Mouse (Mus musculus) CH12.LX (cell line): Measurements from ENCODE around the gene Wrnip1. TPM values are rescaled to one million over a fixed set of nuclear protein-coding genes. Genes with fewer than 3 reads are reported as not detected.

Experiments used
- DNase-seq: peaks from one replicate; pipeline ENCODE4 v3.0.0-alpha.2; 2013; ENCODE audit errors: extremely low read depth
- H3K27ac ChIP-seq: 2 replicates; pipeline ENCODE4 v1.5.1; 2012; ENCODE audit warnings: low read depth, mild to moderate bottlenecking, control low read depth, moderate library complexity; ENCODE audit not compliant: insufficient read depth
- H3K27me3 ChIP-seq: replicated peaks from 2 replicates; pipeline ENCODE3; 2012; ENCODE audit warnings: inconsistent platforms
- H3K36me3 ChIP-seq, 2 experiments: replicated peaks in 1 of 2; 2 replicates each; pipeline versions ENCODE3 to v1.6.1; 2012; ENCODE audit warnings: inconsistent platforms in 1 of 2, low read length in 1 of 2, mild to moderate bottlenecking in 1 of 2, mixed read lengths in 1 of 2, moderate library complexity in 1 of 2; ENCODE audit not compliant: control insufficient read depth in 1 of 2, insufficient read depth in 1 of 2
- H3K4me1 ChIP-seq, 2 experiments: 2 replicates each; pipeline ENCODE4 v1.6.1; 2012; ENCODE audit warnings: inconsistent platforms in 1 of 2, moderate library complexity in 1 of 2; ENCODE audit not compliant: insufficient read depth in 2 of 2, control insufficient read depth in 1 of 2
- H3K4me2 ChIP-seq: 2 replicates; pipeline ENCODE4 v1.6.1; 2012; ENCODE audit warnings: low read depth, mild to moderate bottlenecking, control low read depth; ENCODE audit not compliant: poor library complexity, insufficient read depth, severe bottlenecking
- H3K4me3 ChIP-seq, 3 experiments: fragments of 150-350 bp in 1 of 3; sonication (generic) in 1 of 3; replicated peaks in 1 of 3; 2 replicates each; pipeline versions ENCODE3 to v1.5.1; 2011 to 2012; ENCODE audit warnings: low read depth in 2 of 3, low read length in 2 of 3, mild to moderate bottlenecking in 2 of 3, moderate library complexity in 2 of 3, control low read depth in 1 of 3, improper control_type of control experiment in 1 of 3, inconsistent platforms in 1 of 3, mixed read lengths in 1 of 3; ENCODE audit not compliant: poor library complexity in 1 of 3
- H3K79me2 ChIP-seq: replicated peaks from 2 replicates; pipeline ENCODE4 v1.6.1; 2012; ENCODE audit warnings: mild to moderate bottlenecking, moderate library complexity; ENCODE audit not compliant: control insufficient read depth, poor library complexity, insufficient read depth, severe bottlenecking; ENCODE audit errors: extremely low read depth
- H3K9ac ChIP-seq: 2 replicates; pipeline ENCODE4 v1.6.1; 2012; ENCODE audit warnings: low read depth, mild to moderate bottlenecking, control low read depth, moderate library complexity; ENCODE audit not compliant: insufficient read depth
- H3K9me3 ChIP-seq: replicated peaks from 2 replicates; pipeline ENCODE3; 2012; ENCODE audit warnings: low read length, inconsistent platforms, mixed read lengths
- BHLHE40 ChIP-seq: IDR thresholded peaks from 2 replicates; pipeline ENCODE4 v1.6.1; 2011; ENCODE audit warnings: mild to moderate bottlenecking, low read depth, low read length, improper control_type of control experiment
- E2F4 ChIP-seq: IDR thresholded peaks from 2 replicates; pipeline ENCODE4 v1.6.1; 2011; ENCODE audit warnings: low read depth, low read length, improper control_type of control experiment; ENCODE audit not compliant: insufficient replicate concordance
- ETS1 ChIP-seq: conservative IDR thresholded peaks from 2 replicates; pipeline ENCODE4 v1.6.1; 2012; ENCODE audit warnings: low read depth, mild to moderate bottlenecking, inconsistent platforms, low read length, improper control_type of control experiment, moderate library complexity
- HCFC1 ChIP-seq: IDR thresholded peaks from 2 replicates; pipeline ENCODE4 v1.6.1; 2012; ENCODE audit warnings: low read depth, mild to moderate bottlenecking, inconsistent platforms, low read length, improper control_type of control experiment
- MAFK ChIP-seq: IDR thresholded peaks from 2 replicates; pipeline ENCODE4 v1.6.1; 2011; ENCODE audit warnings: low read length, improper control_type of control experiment; ENCODE audit not compliant: insufficient replicate concordance
- MAX ChIP-seq: IDR thresholded peaks from 2 replicates; pipeline ENCODE4 v1.6.1; 2011; ENCODE audit warnings: low read length, improper control_type of control experiment
- MAZ ChIP-seq: IDR thresholded peaks from 2 replicates; pipeline ENCODE4 v1.6.1; 2012; ENCODE audit warnings: low read depth, mild to moderate bottlenecking, inconsistent platforms, low read length, improper control_type of control experiment, moderate library complexity
- MEF2A ChIP-seq: IDR thresholded peaks from 2 replicates; pipeline ENCODE4 v1.6.1; 2014; ENCODE audit warnings: low read depth, mild to moderate bottlenecking, inconsistent platforms, low read length, improper control_type of control experiment, borderline replicate concordance
- MXI1 ChIP-seq: IDR thresholded peaks from 2 replicates; pipeline ENCODE4 v1.6.1; 2011; ENCODE audit warnings: mild to moderate bottlenecking, low read depth, low read length, improper control_type of control experiment
- MYC ChIP-seq: IDR thresholded peaks from 2 replicates; pipeline ENCODE4 v1.6.1; 2011; ENCODE audit warnings: low read depth, mild to moderate bottlenecking, improper control_type of control experiment, low read length
- NELFE ChIP-seq: IDR thresholded peaks from 2 replicates; pipeline ENCODE4 v1.6.1; 2011; ENCODE audit warnings: low read depth, low read length, improper control_type of control experiment
- PAX5 ChIP-seq: IDR thresholded peaks from 2 replicates; pipeline ENCODE4 v1.6.1; 2012; ENCODE audit warnings: low read length, inconsistent platforms, mixed read lengths
- RAD21 ChIP-seq: IDR thresholded peaks from 2 replicates; pipeline ENCODE4 v1.6.1; 2011; ENCODE audit warnings: low read depth, mild to moderate bottlenecking, low read length, improper control_type of control experiment, moderate library complexity
- RCOR1 ChIP-seq: conservative IDR thresholded peaks from 2 replicates; pipeline ENCODE4 v1.6.1; 2012; ENCODE audit warnings: low read depth, mild to moderate bottlenecking, inconsistent platforms, low read length, improper control_type of control experiment
- SMC3 ChIP-seq: IDR thresholded peaks from 2 replicates; pipeline ENCODE4 v1.6.1; 2011; ENCODE audit warnings: low read depth, low read length, improper control_type of control experiment
- ZC3H11A ChIP-seq: IDR thresholded peaks from 2 replicates; pipeline ENCODE4 v1.6.1; 2012; ENCODE audit warnings: low read depth, mild to moderate bottlenecking, inconsistent platforms, low read length, improper control_type of control experiment
- dilution Hi-C: fragments of 300-500 bp; cut with MboI; formaldehyde crosslinking; loops from 2 replicates; pipeline ENCODE4 v1.14.3; 2020; ENCODE audit warnings: low sequenced_read_pairs; ENCODE audit not compliant: extremely low pct_unique_long_range_greater_than_20kb, extremely low pct_ligation_motif_present
- in situ Hi-C: fragments of 300-500 bp; cut with MboI; formaldehyde crosslinking; loops from 3 replicates; pipeline ENCODE4 v1.14.3; 2019; ENCODE audit warnings: low sequenced_read_pairs, low pct_ligation_motif_present, low pct_unique_long_range_greater_than_20kb, mixed read lengths
- polyA plus RNA-seq: library from polyadenylated mRNA; unstranded; fragments of >175 nt; gene quantifications from 2 replicates; pipeline ENCODE4 v1.2.1, GENCODE M21; 2012; ENCODE audit warnings: low read depth; ENCODE audit not compliant: insufficient read length
- total RNA-seq, 2 experiments: library from RNA; depleted of rRNA; stranded (reverse); fragments of 300-350 nt in 1 of 2; fragments of >200 nt in 1 of 2; gene quantifications; 2 replicates each; pipeline ENCODE4 v1.2.3; 2012 to 2014

Gene Wrnip1
- total and polyA plus RNA-seq, 3 experiments, result 47.4 to 61.4 (median 60.5) TPM

DNA sequence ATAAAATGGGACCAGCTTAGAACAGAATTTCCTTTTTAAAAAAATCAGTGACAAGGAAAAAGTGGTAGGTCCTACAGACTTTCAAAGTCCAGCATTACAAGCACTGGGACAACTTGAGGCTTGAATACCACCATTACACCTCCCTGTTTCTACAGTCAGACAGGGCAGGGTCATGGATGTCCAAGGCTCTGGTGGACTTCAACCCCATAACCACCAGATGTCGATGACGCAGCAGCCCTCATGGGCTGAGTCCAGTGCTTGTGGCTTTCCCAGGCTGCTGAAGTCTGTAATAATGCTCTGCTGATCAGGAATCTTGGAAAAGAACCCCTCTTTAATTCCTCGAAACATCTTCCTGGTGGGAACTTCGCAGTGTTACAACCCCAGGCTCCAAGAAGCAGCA lies 50.7 kb downstream of the Wrnip1 start:
- Histone ChIP-seq H3K4me2 (no peak overlapping the region), H3K36me3 (no peaks in the 10 kb centered on the region), H3K27ac (no peak overlapping the region), H3K4me1 (peaks cover 5 to 38% of the 10 kb centered on the region in 2 experiments; a peak in 3 of 4 replicates), H3K27me3 (peaks cover 6% of the 10 kb centered on the region), H3K79me2 (no peaks in the 10 kb centered on the region), H3K9me3 (no peaks in the 10 kb centered on the region), H3K9ac (no peak overlapping the region), H3K4me3 (no peak overlapping the region)
- DNase-seq, result no peak
- in situ Hi-C loops (loop anchor here (10.0 to 25.0 kb wide), 2 partner anchors 52 to 1060 kb away; partner anchors contain the start of gene Serpinb6c), dilution Hi-C loops (no loop called here)
- TF ChIP-seq MYC (no peak), NELFE (no peak), ETS1 (no peak), MXI1 (no peak), E2F4 (no peak), MAFK (no peak), PAX5 (no peak), MEF2A (no peak), MAX (no peak), ZC3H11A (no peak), HCFC1 (no peak), RAD21 (no peak)

GRCm38 (mm10) chr13:32853073-32853472 lies 51.2 kb downstream of the Wrnip1 start:
- H3K9ac ChIP-seq, result no peak overlapping the region
- no peaks in the 10 kb centered on the region for H3K79me2 ChIP-seq
- peaks cover 5 to 38% of the 10 kb centered on the region in 2 experiments; a peak in 3 of 4 replicates for H3K4me1 ChIP-seq
- peaks cover 6% of the 10 kb centered on the region for H3K27me3 ChIP-seq
- TF ChIP-seq RCOR1 (no peak), MAZ (no peak), HCFC1 (no peak), BHLHE40 (no peak), SMC3 (no peak), MAX (no peak)
- no peak overlapping the region for H3K4me2 ChIP-seq
- H3K36me3 ChIP-seq, result no peaks in the 10 kb centered on the region
- H3K4me3 ChIP-seq, result no peak overlapping the region
- no peaks in the 10 kb centered on the region for H3K9me3 ChIP-seq
- no peak overlapping the region for H3K27ac ChIP-seq
- in situ Hi-C loops (loop anchor here (10.0 to 25.0 kb wide), 2 partner anchors 52 to 1059 kb away; partner anchors contain the start of gene Serpinb6c), dilution Hi-C loops (no loop called here)
- no peak for DNase-seq
